Mouse (Mus musculus) spleen, adult 18-20 months (tissue): Measurements from ENCODE around the gene Acta2.
"Not testable (repeated sequence)": the region's sequence is repeated elsewhere in the genome, so short reads cannot be mapped to it uniquely, and the experiment has no call there.

Experiments
- DNase-seq, 2 experiments: peaks; one replicate each; pipeline ENCODE4 v3.0.0; 2022; ENCODE audit warnings: mixed read lengths in 2 of 2

Acta2 gene

GRCm38 (mm10) chr19:34219260-34219968 is 36.0 kb downstream of the Acta2 start:
- DNase-seq = no peak

GRCm38 (mm10) chr19:34217761-34218160 is 37.6 kb downstream of the Acta2 start:
- no peak for DNase-seq

- no peak for DNase-seq
Observed at GRCm38 (mm10) chr19:34216956-34217355, 38.4 kb downstream of the Acta2 start.

GRCm38 (mm10) chr19:34214136-34214535 is 41.3 kb downstream of the Acta2 start:
- DNase-seq = no peak

GRCm38 (mm10) chr19:34213251-34213645 is 42.1 kb downstream of the Acta2 start:
- DNase-seq = no peak

GRCm38 (mm10) chr19:34212489-34213250 is 42.7 kb downstream of the Acta2 start:
- no peak for DNase-seq

- no peak for DNase-seq
Observed at GRCm38 (mm10) chr19:34210841-34211240, 44.5 kb downstream of the Acta2 start.

GRCm38 (mm10) chr19:34209930-34210581 is 45.3 kb downstream of the Acta2 start:
- DNase-seq = no peak

- DNase-seq = no peak
Observed at GRCm38 (mm10) chr19:34209031-34209430, 46.4 kb downstream of the Acta2 start.

GRCm38 (mm10) chr19:34206760-34207440 is 48.5 kb downstream of the Acta2 start:
- DNase-seq = no peak

- DNase-seq = not testable (repeated sequence)
Observed at GRCm38 (mm10) chr19:34206128-34206527, 49.3 kb downstream of the Acta2 start.

- no peak for DNase-seq
Observed at GRCm38 (mm10) chr19:34202668-34203067, 52.7 kb downstream of the Acta2 start.

GRCm38 (mm10) chr19:34199488-34199887 is 55.9 kb downstream of the Acta2 start:
- no peak for DNase-seq

- DNase-seq = no peak
Observed at GRCm38 (mm10) chr19:34198901-34199300, 56.5 kb downstream of the Acta2 start.

GRCm38 (mm10) chr19:34198066-34198465 is 57.3 kb downstream of the Acta2 start:
- DNase-seq = no peak

- DNase-seq = no peak
Observed at GRCm38 (mm10) chr19:34195031-34195430, 60.4 kb downstream of the Acta2 start.

- no peak for DNase-seq
Observed at GRCm38 (mm10) chr19:34194132-34194745, 61.2 kb downstream of the Acta2 start.

GRCm38 (mm10) chr19:34193683-34194082 is 61.7 kb downstream of the Acta2 start:
- DNase-seq = no peak

GRCm38 (mm10) chr19:34193149-34193548 is 62.2 kb downstream of the Acta2 start:
- DNase-seq = peak in 1 of 2 experiments; percentile 36

- peak; percentile 81 to 85 for DNase-seq
Observed at GRCm38 (mm10) chr19:34192008-34192963, 63.1 kb downstream of the Acta2 start, which contains the start of gene Stambpl1. Stambpl1 (plus strand) TSS chr19:34192229.

GRCm38 (mm10) chr19:34191645-34192007 is 63.8 kb downstream of the Acta2 start:
- DNase-seq = no peak
